Mouse (Mus musculus) E14TG2a.4 (cell line): ENCODE data around the gene Mn1.

ENCODE experiments used
- CTCF ChIP-seq: conservative IDR thresholded peaks from 2 replicates; pipeline ENCODE4 v1.5.1; 2014; ENCODE audit warnings: low read length
- POU5F1 ChIP-seq: IDR thresholded peaks from 2 replicates; pipeline ENCODE4 v1.6.1; 2014; ENCODE audit warnings: low read length, borderline replicate concordance

DNA sequence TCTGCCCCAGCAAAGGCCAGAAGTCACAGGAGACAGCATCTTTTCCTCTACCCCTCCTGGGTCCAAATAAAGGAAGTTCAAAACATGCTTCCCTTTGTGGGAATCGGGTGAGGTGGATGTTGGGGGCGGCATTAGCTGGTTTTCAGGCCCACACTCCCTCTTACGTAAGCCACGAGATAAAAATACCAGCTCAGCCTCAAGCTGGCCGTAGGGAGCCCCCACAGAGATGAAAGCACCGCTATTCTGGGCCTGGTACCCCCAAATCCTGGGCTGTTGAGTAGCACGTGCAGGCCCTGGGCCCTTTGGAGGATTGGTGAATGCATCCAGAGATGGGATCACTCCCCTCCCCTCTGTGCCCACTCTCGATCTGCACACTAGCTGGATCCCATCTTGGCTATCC lies 32.5 kb downstream of the Mn1 start:
- TF ChIP-seq CTCF: no peak
- no peak for TF ChIP-seq POU5F1
